Mouse (Mus musculus): ENCODE measurements around the gene Olfr1036. TPM values are rescaled to one million over a fixed set of nuclear protein-coding genes. Genes with fewer than 3 reads are reported as not detected.
"Not testable (repeated sequence)": the region's sequence is repeated elsewhere in the genome, so short reads cannot be mapped to it uniquely, and the experiment has no call there.

Gene Olfr1036
- not detected for total RNA-seq (2021)

GRCm38 (mm10) chr2:86073692-86074091, at the start of gene Olfr1036:
Olfr1036 (plus strand) TSS chr2:86073992.
- DNase-seq, result not testable (repeated sequence)

DNA sequence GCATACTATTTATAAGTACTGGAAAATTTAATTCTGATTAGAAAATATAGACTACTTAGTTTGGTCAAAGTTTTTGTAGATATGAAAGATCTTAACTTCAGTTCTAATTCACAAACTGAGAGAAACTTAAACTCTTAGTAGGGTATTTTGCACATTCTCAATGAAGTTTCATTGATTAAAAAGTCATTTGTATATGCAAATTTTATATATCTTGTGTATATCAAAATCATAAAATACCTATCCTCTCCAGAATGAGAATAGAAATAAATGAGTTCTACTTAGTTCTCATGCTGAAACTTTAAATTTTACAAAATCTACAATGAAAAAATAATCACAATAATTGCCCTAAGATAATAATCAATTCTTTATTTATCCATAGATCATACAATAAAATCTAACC, 28.2 kb upstream of the Olfr1036 start, which contains the start of gene Olfr1034:
TSS of gene Olfr1034 (plus strand) at position 301 of the 400 bp plus-strand sequence.
- DNase-seq, result no peak

DNA sequence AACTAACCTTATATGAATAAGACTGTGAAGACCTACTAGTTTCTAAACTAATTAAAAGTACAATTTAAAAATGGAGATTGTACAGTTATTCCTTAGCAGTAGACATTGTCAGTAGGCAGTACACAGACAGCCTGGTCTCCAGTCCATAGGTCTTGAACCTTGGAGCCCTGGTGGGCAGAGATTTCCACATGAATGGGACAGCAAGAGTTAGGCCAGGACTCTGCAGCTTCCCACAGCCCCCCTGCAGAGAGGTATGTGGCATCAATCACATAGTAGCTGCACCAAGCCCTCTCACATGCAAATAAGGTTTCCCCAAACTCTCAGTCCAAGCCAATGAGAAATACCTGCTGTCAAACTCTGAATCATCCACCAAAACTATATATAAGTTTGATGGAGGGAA, 23.0 kb upstream of the Olfr1036 start:
- DNase-seq, result not testable (repeated sequence)

GRCm38 (mm10) chr2:86063766-86064165, 10.0 kb upstream of the Olfr1036 start:
- DNase-seq, result not testable (repeated sequence)

GRCm38 (mm10) chr2:86070189-86070588, 3.6 kb upstream of the Olfr1036 start:
- no peak for DNase-seq

GRCm38 (mm10) chr2:86080478-86080877, 6.7 kb downstream of the Olfr1036 start:
- not testable (repeated sequence) for DNase-seq

GRCm38 (mm10) chr2:86087285-86087684, 13.5 kb downstream of the Olfr1036 start, which contains the start of gene Olfr1037:
Olfr1037 (minus strand) TSS chr2:86087385.
- no peak for DNase-seq

Other genes with a start within 250 kb of the Olfr1036 start
- gene Olfr1019, start 228.5 kb upstream of the Olfr1036 start, total RNA-seq (2021), result not detected
- not detected for gene Olfr1020, start 227.0 kb upstream of the Olfr1036 start, total RNA-seq (2021)
- not detected for gene Olfr1022, start 205.4 kb upstream of the Olfr1036 start, total RNA-seq (2021)
- gene Olfr1023, start 188.4 kb upstream of the Olfr1036 start, total RNA-seq (2021), result not detected
- not detected for gene Olfr1024, start 168.9 kb upstream of the Olfr1036 start, total RNA-seq (2021)
- gene Olfr1025-ps1, start 158.8 kb upstream of the Olfr1036 start, total RNA-seq (2021), result not detected
- not detected for gene Olfr1026, start 152.4 kb upstream of the Olfr1036 start, total RNA-seq (2021)
- gene Olfr1028, start 123.6 kb upstream of the Olfr1036 start, total RNA-seq (2021), result not detected
- not detected for gene Olfr1029, start 100.1 kb upstream of the Olfr1036 start, total RNA-seq (2021)
- gene Olfr1030, start 94.7 kb upstream of the Olfr1036 start, total RNA-seq (2021), result not detected
- gene Olfr1031, start 83.7 kb upstream of the Olfr1036 start, total RNA-seq (2021), result not detected
- not detected for gene Olfr1032, start 68.5 kb upstream of the Olfr1036 start, total RNA-seq (2021)
- not detected for gene Olfr1033, start 53.4 kb upstream of the Olfr1036 start, total RNA-seq (2021)
- gene Olfr1034, start 28.1 kb upstream of the Olfr1036 start, total RNA-seq (2021), result not detected
- gene Olfr1037, start 13.4 kb downstream of the Olfr1036 start, total RNA-seq (2021), result not detected
- gene Olfr1039, start 61.9 kb downstream of the Olfr1036 start, total RNA-seq (2021), result not detected
- gene Olfr1040, start 72.7 kb downstream of the Olfr1036 start, total RNA-seq (2021), result not detected
- not detected for gene Olfr1042, start 87.8 kb downstream of the Olfr1036 start, total RNA-seq (2021)
- not detected for gene Olfr1043, start 93.5 kb downstream of the Olfr1036 start, total RNA-seq (2021)
- not detected for gene Olfr1044, start 103.8 kb downstream of the Olfr1036 start, total RNA-seq (2021)
- not detected for gene Olfr52, start 111.7 kb downstream of the Olfr1036 start, total RNA-seq (2021)
- not detected for gene Olfr1045, start 129.0 kb downstream of the Olfr1036 start, total RNA-seq (2021)
- not detected for gene Olfr1046, start 145.3 kb downstream of the Olfr1036 start, total RNA-seq (2021)
- gene Olfr1047, start 157.4 kb downstream of the Olfr1036 start, total RNA-seq (2021), result not detected
- not detected for gene Olfr1048, start 166.3 kb downstream of the Olfr1036 start, total RNA-seq (2021)
- not detected for gene Olfr1049, start 184.3 kb downstream of the Olfr1036 start, total RNA-seq (2021)
- not detected for gene Olfr1051, start 205.1 kb downstream of the Olfr1036 start, total RNA-seq (2021)
- gene Olfr1052, start 218.5 kb downstream of the Olfr1036 start, total RNA-seq (2021), result not detected
- not detected for gene Olfr1053, start 241.3 kb downstream of the Olfr1036 start, total RNA-seq (2021)

Measured in layer of hippocampus, postnatal 36 days (tissue).